Mouse (Mus musculus) kidney, embryonic 14.5 days (tissue): ENCODE measurements at regions not wholly inside any gene's neighbourhood (a gene's known extent, or its start where the extent isn't known, plus 50 kb on each side); places are given as distances from the start of the nearest gene placed in this dataset.

Experiments
- ATAC-seq: fragments of 200-750 bp; cut with Nextera tagmentation; 2 replicates; pipeline ENCODE4 v1.8.0; 2017; ENCODE audit warnings: moderate number of reproducible peaks, mild to moderate bottlenecking, moderate TSS enrichment, moderate library complexity; ENCODE audit not compliant: low FRiP score, low TSS enrichment
- H3K27ac ChIP-seq: fragments of 300-500 bp; sonication (generic); 2 replicates; pipeline ENCODE4 v1.5.1; 2014; ENCODE audit warnings: low read depth, mild to moderate bottlenecking, low read length, moderate library complexity, mixed read lengths
- H3K27me3 ChIP-seq: fragments of 300-500 bp; sonication (generic); 2 replicates; pipeline ENCODE4 v1.6.1; 2014; ENCODE audit warnings: mild to moderate bottlenecking, low read length; ENCODE audit not compliant: control insufficient read depth, insufficient read depth
- H3K36me3 ChIP-seq: fragments of 300-500 bp; sonication (generic); 2 replicates; pipeline ENCODE4 v1.6.1; 2014; ENCODE audit warnings: low read length, mixed read lengths; ENCODE audit not compliant: control insufficient read depth, insufficient read depth
- H3K4me1 ChIP-seq: fragments of 300-500 bp; sonication (generic); 2 replicates; pipeline ENCODE4 v1.6.1; 2014; ENCODE audit warnings: low read length, mixed read lengths; ENCODE audit not compliant: control insufficient read depth, insufficient read depth
- H3K4me2 ChIP-seq: fragments of 300-500 bp; sonication (generic); replicated peaks from 2 replicates; pipeline ENCODE4 v1.6.1; 2014; ENCODE audit warnings: low read depth, mild to moderate bottlenecking, low read length
- H3K4me3 ChIP-seq: fragments of 300-500 bp; sonication (generic); 2 replicates; pipeline ENCODE4 v1.5.1; 2014; ENCODE audit warnings: mild to moderate bottlenecking, low read length
- H3K9ac ChIP-seq: fragments of 300-500 bp; sonication (generic); 2 replicates; pipeline ENCODE4 v1.6.1; 2014; ENCODE audit warnings: low read depth, mild to moderate bottlenecking, low read length, moderate library complexity
- H3K9me3 ChIP-seq: fragments of 300-500 bp; sonication (generic); 2 replicates; pipeline ENCODE4 v1.6.1; 2016; ENCODE audit warnings: low read length; ENCODE audit not compliant: control insufficient read depth
- WGBS: fragments of 180-500 bp; shearing (Covaris S2); extraction: QIAGEN DNeasy Blood & Tissue Kit; methylation state at CpG from one replicate; pipeline ENCODE4 v1.1.7; 2014; 5-methylcytosine and 5-hydroxymethylcytosine counted together

GRCm38 (mm10) chr13:82971722-82972121, 532.1 kb upstream of the Mef2c start:
- no peak for ATAC-seq
- no peak overlapping the region for H3K4me2 ChIP-seq
- H3K4me1 ChIP-seq, result no peaks in the 10 kb centered on the region
- no peaks in the 10 kb centered on the region for H3K27me3 ChIP-seq
- H3K9me3 ChIP-seq, result no peaks in the 10 kb centered on the region
- H3K36me3 ChIP-seq, result no peaks in the 10 kb centered on the region
- 85% methylated on average over 9 of the region's 9 CpGs for WGBS
- H3K4me3 ChIP-seq, result no peak overlapping the region
- no peak overlapping the region for H3K27ac ChIP-seq
- no peak overlapping the region for H3K9ac ChIP-seq

- Histone ChIP-seq H3K27me3 (no peaks in the 10 kb centered on the region), H3K9me3 (no peaks in the 10 kb centered on the region), H3K27ac (no peak overlapping the region), H3K4me2 (no peak overlapping the region), H3K4me1 (no peaks in the 10 kb centered on the region), H3K9ac (no peak overlapping the region), H3K4me3 (no peak overlapping the region), H3K36me3 (no peaks in the 10 kb centered on the region)
- 95% methylated on average over 1 of the region's 1 CpGs for WGBS
- no peak for ATAC-seq
These were observed 529.5 kb upstream of the Mef2c start for GRCm38 (mm10) chr13:82974210-82974811.

- H3K4me1 ChIP-seq, result no peaks in the 10 kb centered on the region
- H3K27me3 ChIP-seq, result no peaks in the 10 kb centered on the region
- no peak overlapping the region for H3K4me2 ChIP-seq
- H3K9ac ChIP-seq, result no peak overlapping the region
- no peak overlapping the region for H3K4me3 ChIP-seq
- H3K36me3 ChIP-seq, result no peaks in the 10 kb centered on the region
- H3K9me3 ChIP-seq, result no peaks in the 10 kb centered on the region
- no peak overlapping the region for H3K27ac ChIP-seq
- ATAC-seq, result no peak
These were observed 502.7 kb upstream of the Mef2c start for GRCm38 (mm10) chr13:83001118-83001517.

- H3K9me3 ChIP-seq, result no peaks in the 10 kb centered on the region
- no peak overlapping the region for H3K4me3 ChIP-seq
- H3K27ac ChIP-seq, result no peak overlapping the region
- no peak for ATAC-seq
- H3K36me3 ChIP-seq, result no peaks in the 10 kb centered on the region
- no peak overlapping the region for H3K4me2 ChIP-seq
- no peak overlapping the region for H3K9ac ChIP-seq
- H3K4me1 ChIP-seq, result no peaks in the 10 kb centered on the region
- no peaks in the 10 kb centered on the region for H3K27me3 ChIP-seq
These were observed 487.1 kb upstream of the Mef2c start for GRCm38 (mm10) chr13:83016686-83017085.

- WGBS, result 25% methylated on average over 3 of the region's 3 CpGs
- no peaks in the 10 kb centered on the region for H3K27me3 ChIP-seq
- H3K27ac ChIP-seq, result no peak overlapping the region
- ATAC-seq, result peak; percentile 46; the same call in 1 of the 2 replicates
- H3K4me3 ChIP-seq, result no peak overlapping the region
- no peaks in the 10 kb centered on the region for H3K36me3 ChIP-seq
- H3K9me3 ChIP-seq, result no peaks in the 10 kb centered on the region
- no peak overlapping the region for H3K4me2 ChIP-seq
- no peaks in the 10 kb centered on the region for H3K4me1 ChIP-seq
- no peak overlapping the region for H3K9ac ChIP-seq
These were observed 483.0 kb upstream of the Mef2c start for GRCm38 (mm10) chr13:83020829-83021228.

GRCm38 (mm10) chr13:83023972-83024371, 479.9 kb upstream of the Mef2c start:
- no peak overlapping the region for H3K4me3 ChIP-seq
- 91% methylated on average over 4 of the region's 4 CpGs for WGBS

GRCm38 (mm10) chr13:83035962-83036361, 467.9 kb upstream of the Mef2c start:
- ATAC-seq, result no peak
- H3K9me3 ChIP-seq, result no peaks in the 10 kb centered on the region

More at GRCm38 (mm10) chr13:83023972-83024371, 479.9 kb upstream of the Mef2c start:
- Histone ChIP-seq H3K4me2 (no peak overlapping the region), H3K4me1 (no peaks in the 10 kb centered on the region), H3K27ac (no peak overlapping the region), H3K9me3 (no peaks in the 10 kb centered on the region), H3K27me3 (no peaks in the 10 kb centered on the region), H3K9ac (no peak overlapping the region), H3K36me3 (no peaks in the 10 kb centered on the region)
- no peak for ATAC-seq

GRCm38 (mm10) chr13:83041506-83041905, 462.3 kb upstream of the Mef2c start:
- H3K4me2 ChIP-seq, result no peak overlapping the region
- ATAC-seq, result no peak
- no peak overlapping the region for H3K4me3 ChIP-seq
- no peaks in the 10 kb centered on the region for H3K27me3 ChIP-seq
- H3K9ac ChIP-seq, result no peak overlapping the region
- H3K9me3 ChIP-seq, result no peaks in the 10 kb centered on the region
- no peak overlapping the region for H3K27ac ChIP-seq
- H3K36me3 ChIP-seq, result no peaks in the 10 kb centered on the region
- 92% methylated on average over 1 of the region's 1 CpGs for WGBS
- no peaks in the 10 kb centered on the region for H3K4me1 ChIP-seq

More at GRCm38 (mm10) chr13:83035962-83036361, 467.9 kb upstream of the Mef2c start:
- H3K4me1 ChIP-seq, result no peaks in the 10 kb centered on the region
- no peak overlapping the region for H3K27ac ChIP-seq
- no peaks in the 10 kb centered on the region for H3K27me3 ChIP-seq
- no peak overlapping the region for H3K9ac ChIP-seq
- H3K4me3 ChIP-seq, result no peak overlapping the region
- H3K4me2 ChIP-seq, result no peak overlapping the region
- H3K36me3 ChIP-seq, result no peaks in the 10 kb centered on the region

- ATAC-seq, result no peak
- Histone ChIP-seq H3K36me3 (no peaks in the 10 kb centered on the region), H3K4me2 (no peak overlapping the region), H3K9ac (no peak overlapping the region), H3K4me3 (no peak overlapping the region), H3K27me3 (no peaks in the 10 kb centered on the region), H3K4me1 (no peaks in the 10 kb centered on the region), H3K27ac (no peak overlapping the region), H3K9me3 (no peaks in the 10 kb centered on the region)
- WGBS, result 87% methylated on average over 6 of the region's 6 CpGs
These were observed 458.3 kb upstream of the Mef2c start for GRCm38 (mm10) chr13:83045516-83045915.
